Mouse (Mus musculus): ENCODE results near the gene Lrig2.

Lrig2 gene

DNA sequence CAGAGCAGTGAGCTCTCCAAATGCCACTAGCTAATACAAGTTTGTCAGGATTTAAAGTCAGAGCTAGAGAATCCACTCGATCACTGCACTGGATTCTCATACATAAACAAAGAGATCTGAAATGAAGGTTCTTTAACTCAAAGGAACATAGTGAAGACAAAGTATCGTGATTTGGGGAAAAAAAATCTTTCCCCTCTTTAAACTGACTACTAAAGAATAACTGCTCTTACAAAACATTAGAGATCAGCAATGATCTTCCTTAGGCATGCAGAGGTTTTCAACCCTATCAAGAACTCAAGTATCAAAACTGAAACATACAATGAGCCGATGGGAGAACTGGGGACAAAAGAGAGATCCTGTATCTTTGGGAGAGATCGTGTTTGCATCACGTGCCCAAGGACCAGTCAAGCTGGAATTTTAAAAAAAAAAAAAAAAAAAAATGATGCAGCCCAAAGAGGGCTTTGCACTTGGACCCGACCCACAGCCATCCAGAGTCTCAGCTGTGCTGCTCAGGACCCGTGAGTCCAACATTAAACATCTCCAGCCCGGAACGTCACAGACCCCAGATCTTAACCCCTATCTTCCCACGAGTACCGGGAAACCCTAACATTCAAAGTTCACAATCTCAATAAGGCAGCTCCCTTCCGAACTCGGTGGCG lies 818 bp downstream of the Lrig2 start:
- no peak for DNase-seq (ENCODE audit: low read depth, low spot score)

- no peak for DNase-seq (ENCODE audit: low read depth, low spot score)
Observed at GRCm38 (mm10) chr3:104501648-104502047, 10.1 kb downstream of the Lrig2 start.

DNA sequence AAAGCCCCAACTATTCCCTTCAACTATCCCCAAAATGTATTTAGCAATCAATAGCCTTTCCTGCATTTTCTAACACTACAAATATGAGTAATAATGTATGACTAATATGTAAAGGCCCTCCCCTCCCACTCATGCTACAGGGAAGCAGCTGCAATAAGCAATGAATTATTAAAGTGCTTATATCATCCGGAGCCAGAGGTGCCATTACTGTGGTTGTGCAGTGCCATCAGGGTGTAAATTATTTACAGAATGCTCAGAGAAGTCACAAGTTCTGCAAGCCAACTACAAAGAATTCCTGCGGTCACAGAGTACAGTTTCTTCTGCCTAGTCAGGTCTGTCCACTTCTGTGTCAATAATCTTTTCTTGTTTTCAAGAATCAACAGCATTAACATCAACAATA lies 10.8 kb downstream of the Lrig2 start:
- DNase-seq (ENCODE audit: low read depth, low spot score), result no peak

DNA sequence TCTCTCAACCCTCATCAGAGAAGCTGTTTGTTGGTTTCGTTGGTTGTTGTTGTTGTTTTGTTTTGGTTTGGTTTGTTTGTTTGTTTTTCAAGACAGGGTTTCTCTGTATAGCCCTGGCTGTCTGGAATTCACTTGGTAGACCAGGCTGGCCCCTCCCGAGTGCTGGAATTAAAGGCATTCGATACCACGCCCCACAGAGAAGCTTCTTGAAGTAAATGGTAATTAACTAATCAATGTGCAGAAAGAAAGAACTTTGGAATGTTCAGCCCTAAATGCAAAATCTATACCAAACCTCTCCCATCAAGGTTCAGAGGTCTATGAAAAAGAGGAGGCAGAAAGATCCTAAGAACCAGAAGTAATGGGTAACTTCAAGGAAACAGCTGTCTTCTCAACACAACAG lies 15.5 kb downstream of the Lrig2 start:
- no peak for DNase-seq (ENCODE audit: low read depth, low spot score)

- no peak for DNase-seq (ENCODE audit: low read depth, low spot score)
Observed at GRCm38 (mm10) chr3:104480946-104481719, 30.6 kb downstream of the Lrig2 start.

- DNase-seq (ENCODE audit: low read depth, low spot score), result no peak
Observed at GRCm38 (mm10) chr3:104478056-104478455, 33.7 kb downstream of the Lrig2 start.

- DNase-seq (ENCODE audit: low read depth, low spot score), result no peak
Observed at GRCm38 (mm10) chr3:104469421-104469820, 42.3 kb downstream of the Lrig2 start.

DNA sequence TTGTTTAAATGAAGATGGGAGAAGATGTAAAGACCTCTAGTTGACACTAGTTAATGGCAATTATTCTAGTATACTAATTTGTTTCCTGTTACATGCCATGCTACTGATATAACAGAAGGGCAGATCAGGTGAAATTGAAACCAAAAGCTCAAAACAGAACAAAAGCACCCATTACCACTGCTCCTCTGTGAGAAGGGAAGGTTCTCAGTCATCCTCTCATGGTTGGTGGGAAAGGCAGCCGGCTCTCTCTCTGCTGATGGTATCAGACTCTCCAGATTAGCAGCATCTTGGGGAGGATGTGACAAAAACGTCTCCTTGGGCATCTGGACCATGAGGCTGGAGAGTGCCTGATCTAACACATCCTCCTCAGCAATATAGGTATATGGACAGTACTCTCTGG lies 50.5 kb downstream of the Lrig2 start:
- DNase-seq (ENCODE audit: low read depth, low spot score), result no peak

- no peak for DNase-seq (ENCODE audit: low read depth, low spot score)
Observed at GRCm38 (mm10) chr3:104458588-104458987, 53.1 kb downstream of the Lrig2 start.

DNA sequence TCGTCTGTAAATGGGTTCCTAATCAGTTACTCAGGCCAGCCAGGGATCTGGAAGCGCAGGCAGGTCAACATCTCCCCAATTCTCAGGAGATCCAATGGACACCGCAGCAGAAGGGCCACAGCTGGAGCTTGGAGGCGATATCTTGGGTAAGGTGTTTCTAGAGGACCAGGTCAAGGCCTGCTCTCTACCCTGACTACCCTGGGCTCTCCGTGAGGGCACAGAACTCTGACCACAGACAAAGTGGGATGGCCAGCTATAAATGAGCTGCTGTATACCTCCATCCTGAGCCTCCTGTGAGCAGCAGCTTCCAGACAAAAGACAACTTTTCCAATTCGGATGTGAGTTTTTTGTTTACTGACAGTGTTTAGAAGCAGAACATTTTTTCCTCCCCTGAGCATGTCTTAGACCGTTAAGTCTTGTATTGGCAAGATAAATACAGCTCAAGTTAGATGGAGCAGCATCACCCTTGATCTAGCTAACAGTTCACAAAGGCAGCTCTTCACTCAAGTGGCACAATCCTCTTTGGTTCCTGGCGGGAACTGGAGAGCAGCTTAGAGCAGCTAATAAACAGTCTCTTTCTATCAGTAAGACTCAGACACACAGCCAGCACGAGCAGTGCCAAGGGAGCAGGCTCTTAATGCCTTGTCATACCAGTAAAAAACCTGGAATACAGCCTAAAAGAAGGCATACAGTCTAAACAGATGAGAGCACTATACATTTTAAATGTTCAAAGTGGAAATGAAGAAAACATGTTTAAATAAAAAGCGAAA lies 56.0 kb downstream of the Lrig2 start:
- DNase-seq (ENCODE audit: low read depth, low spot score), result no peak

GRCm38 (mm10) chr3:104447240-104447639 lies 64.5 kb downstream of the Lrig2 start:
- DNase-seq (ENCODE audit: low read depth, low spot score), result no peak

GRCm38 (mm10) chr3:104446689-104447088 lies 65.0 kb downstream of the Lrig2 start:
- no peak for DNase-seq (ENCODE audit: low read depth, low spot score)

GRCm38 (mm10) chr3:104445576-104445975 lies 66.1 kb downstream of the Lrig2 start:
- no peak for DNase-seq (ENCODE audit: low read depth, low spot score)

DNA sequence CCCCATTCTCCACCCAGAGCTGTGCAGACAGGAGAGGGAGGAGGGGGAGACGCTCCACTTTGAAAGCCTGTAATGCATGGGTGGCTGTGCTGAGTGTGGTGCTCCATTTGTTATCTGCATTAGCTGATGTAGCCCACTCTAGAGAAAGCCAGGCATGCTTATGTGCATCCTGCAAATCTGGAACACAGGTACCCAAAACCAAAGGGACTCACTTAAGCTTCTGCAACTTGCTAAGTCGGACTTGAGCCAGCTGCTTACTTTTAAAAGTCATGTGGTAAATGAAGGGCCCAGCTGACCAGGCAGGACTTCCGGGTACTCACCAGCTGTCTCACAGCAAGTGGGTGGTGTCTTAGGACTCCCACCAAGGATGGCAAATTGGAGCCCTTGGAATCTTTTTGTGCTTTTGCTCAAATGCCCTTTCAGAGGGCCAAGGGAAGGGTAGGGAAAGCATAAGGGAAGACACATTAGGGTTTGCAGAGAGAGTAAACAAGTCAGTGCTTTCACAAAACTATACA lies 66.7 kb downstream of the Lrig2 start:
- DNase-seq (ENCODE audit: low read depth, low spot score), result no peak

GRCm38 (mm10) chr3:104444082-104444481 lies 67.6 kb downstream of the Lrig2 start:
- no peak for DNase-seq (ENCODE audit: low read depth, low spot score)

DNA sequence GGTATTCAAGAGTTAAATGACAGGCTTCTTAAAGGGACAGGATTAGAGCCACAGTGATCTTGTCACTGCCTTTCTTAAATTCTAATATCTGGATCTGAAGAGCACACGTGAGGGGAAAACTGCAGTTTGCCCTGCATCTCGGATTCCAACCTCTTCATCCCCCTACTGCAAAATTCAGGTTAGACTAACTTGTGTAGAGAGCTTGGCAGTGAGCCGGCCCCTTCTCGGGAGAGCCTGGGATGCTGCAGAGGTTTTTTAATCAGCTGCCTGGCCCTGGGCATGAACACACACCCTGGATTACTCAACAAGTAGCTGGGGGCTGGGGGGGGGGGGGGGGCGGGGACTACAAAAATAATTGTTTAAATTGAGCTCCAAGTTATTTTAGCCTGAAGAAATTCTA lies 69.4 kb downstream of the Lrig2 start:
- DNase-seq (ENCODE audit: low read depth, low spot score), result peak; percentile 26

DNA sequence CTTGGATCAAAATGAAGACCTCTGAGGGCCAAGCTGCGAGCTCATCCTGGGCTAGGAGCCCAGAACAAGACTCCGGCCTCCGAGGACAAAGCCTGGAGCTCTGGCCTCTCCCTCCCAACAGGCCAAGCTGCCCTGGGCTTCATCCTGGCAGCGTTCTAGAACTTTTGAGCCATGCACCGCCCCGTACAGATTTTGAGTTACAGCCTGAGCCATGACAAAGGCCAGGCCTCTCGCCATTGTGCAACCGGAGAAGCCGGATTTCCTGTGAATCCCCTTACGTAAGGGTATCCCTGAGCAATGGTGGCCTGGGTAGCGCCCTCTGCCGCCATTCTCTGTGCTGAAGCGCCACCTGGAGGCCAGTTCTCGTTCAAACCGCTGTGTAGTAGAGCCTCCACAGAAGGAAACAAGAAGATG lies 69.8 kb downstream of the Lrig2 start:
- DNase-seq (ENCODE audit: low read depth, low spot score), result peak; percentile 95

GRCm38 (mm10) chr3:104441435-104441834 lies 70.3 kb downstream of the Lrig2 start:
- no peak for DNase-seq (ENCODE audit: low read depth, low spot score)

GRCm38 (mm10) chr3:104438777-104439176 lies 72.9 kb downstream of the Lrig2 start:
- no peak for DNase-seq (ENCODE audit: low read depth, low spot score)

- no peak for DNase-seq (ENCODE audit: low read depth, low spot score)
Observed at GRCm38 (mm10) chr3:104437576-104437975, 74.1 kb downstream of the Lrig2 start.

DNA sequence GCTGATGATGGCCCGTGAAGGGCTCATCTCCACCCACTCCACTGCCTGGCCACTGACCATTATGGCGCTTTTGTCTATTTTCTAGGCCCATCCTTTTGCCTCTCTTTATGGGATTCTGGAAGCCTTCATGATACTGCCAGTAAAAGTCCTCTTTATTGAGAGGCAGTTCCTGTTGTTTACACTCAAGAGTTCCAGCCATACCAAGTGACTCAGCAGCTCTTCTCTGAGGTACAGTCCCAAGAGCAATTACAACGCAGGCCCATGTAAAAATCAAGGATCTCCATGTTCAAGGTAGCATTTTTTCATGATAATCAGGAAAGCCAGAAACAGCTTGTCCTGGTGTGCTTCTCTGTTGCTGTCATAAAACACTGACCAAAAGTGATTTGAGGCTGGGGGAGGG lies 75.8 kb downstream of the Lrig2 start:
- DNase-seq (ENCODE audit: low read depth, low spot score), result no peak

GRCm38 (mm10) chr3:104434246-104434696 lies 77.4 kb downstream of the Lrig2 start:
- DNase-seq (ENCODE audit: low read depth, low spot score), result no peak

Data from skeletal muscle tissue, adult 2 months (tissue).